Mouse (Mus musculus): ENCODE measurements at regions not wholly inside any gene's neighbourhood (a gene's known extent, or its start where the extent isn't known, plus 50 kb on each side); places are given as distances from the start of the nearest gene placed in this dataset.

DNA sequence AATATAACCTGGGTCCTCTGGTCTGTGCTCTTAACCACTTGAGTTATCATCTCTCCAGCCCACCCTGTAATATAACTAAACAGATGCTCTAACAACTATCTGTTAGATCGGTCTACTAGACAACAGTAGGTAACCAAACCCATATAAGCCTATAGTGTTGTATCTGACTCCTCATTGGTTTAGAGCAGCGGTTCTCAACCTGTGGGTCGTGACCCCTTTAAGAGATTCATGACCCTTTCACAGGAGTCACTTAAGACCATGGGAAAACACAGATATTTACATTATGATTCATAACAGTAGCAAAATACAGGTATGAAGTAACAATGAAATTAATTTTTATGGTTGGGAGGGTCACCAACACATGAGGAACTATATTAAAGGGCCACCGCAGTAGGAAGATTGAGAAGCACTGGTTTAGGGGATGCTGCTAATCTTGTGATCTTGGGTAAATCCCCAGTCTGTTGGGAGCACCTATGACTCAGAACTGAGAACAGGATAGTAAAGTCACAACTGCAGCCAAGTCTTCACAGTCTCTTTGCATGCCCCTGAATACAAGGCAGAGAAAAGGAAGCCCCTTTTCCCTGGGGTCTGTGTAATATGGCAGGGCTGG is 203.3 kb downstream of the Rybp start:
- CTCF ChIA-PET = no interaction called here

GRCm38 (mm10) chr6:100083127-100083526 is 204.2 kb downstream of the Rybp start:
- ChIA-PET POLR2A (interaction anchor here in 1 of 4 experiments (0.7 kb wide), 1 partner anchor 876 kb away, joined by 3 read pairs; no protein-coding TSS in a partner anchor), CTCF (no interaction called here)

More for the DNA sequence above, 203.3 kb downstream of the Rybp start:
- POLR2A ChIA-PET = no interaction called here

DNA sequence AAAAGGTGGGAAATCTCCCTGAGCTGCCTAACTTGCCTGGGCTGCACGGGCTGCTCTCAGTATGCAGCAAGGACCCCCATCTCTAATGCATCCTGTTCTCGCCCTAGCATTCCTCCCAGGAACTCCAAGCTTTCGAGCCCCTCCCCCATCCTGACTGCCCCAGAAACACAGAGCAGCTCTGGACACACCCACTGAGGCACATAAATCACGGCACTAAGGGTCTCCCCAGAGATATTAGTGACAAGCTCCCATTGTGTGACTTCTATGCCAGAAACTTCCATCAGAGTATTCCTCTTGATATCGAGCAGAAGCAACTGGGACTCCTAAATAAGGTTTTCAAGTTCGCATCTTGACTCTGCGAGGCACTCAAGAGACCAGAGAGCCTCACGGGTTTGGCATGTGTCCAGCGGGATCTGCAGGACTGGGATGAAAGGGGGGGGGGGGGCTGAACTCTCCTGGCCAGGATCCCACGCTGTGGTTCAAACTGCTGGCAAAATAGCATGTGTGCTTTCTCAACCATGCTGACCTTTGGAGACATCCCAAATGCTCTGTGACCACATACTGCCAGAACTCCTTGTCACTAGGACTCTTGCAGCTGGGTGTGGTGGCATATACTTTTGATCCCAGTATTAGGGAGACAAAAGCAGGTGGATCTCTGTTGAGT is 212.5 kb downstream of the Rybp start:
- POLR2A ChIA-PET = interaction anchor here in 2 of 4 experiments (0.6 to 0.7 kb wide), 2 partner anchors 427 to 525 kb away, joined by 3 read pairs; no protein-coding TSS in a partner anchor

GRCm38 (mm10) chr6:100072261-100072968 is 214.9 kb downstream of the Rybp start:
- ChIA-PET CTCF (no interaction called here), POLR2A (interaction anchor here in 1 of 4 experiments (1.0 kb wide), 1 partner anchor 14 kb away, joined by 3 read pairs; no protein-coding TSS in a partner anchor)

More for the DNA sequence above, 212.5 kb downstream of the Rybp start:
- CTCF ChIA-PET = interaction anchor here in 1 of 4 experiments (0.7 kb wide), 1 partner anchor 401 kb away, joined by 4 read pairs; no protein-coding TSS in a partner anchor

- ChIA-PET CTCF (no interaction called here), POLR2A (interaction anchor here in 1 of 4 experiments (0.5 kb wide), 1 partner anchor 281 kb away, joined by 3 read pairs; no protein-coding TSS in a partner anchor)
Observed at GRCm38 (mm10) chr6:100069151-100069550, 218.1 kb downstream of the Rybp start.

GRCm38 (mm10) chr6:100067273-100067672 is 220.0 kb downstream of the Rybp start:
- ChIA-PET CTCF (no interaction called here), POLR2A (interaction anchor here in 1 of 4 experiments (0.6 kb wide), 1 partner anchor 228 kb away, joined by 3 read pairs; no protein-coding TSS in a partner anchor)

GRCm38 (mm10) chr6:100065586-100065985 is 221.7 kb downstream of the Rybp start:
- POLR2A ChIA-PET = no interaction called here
- CTCF ChIA-PET = no interaction called here

DNA sequence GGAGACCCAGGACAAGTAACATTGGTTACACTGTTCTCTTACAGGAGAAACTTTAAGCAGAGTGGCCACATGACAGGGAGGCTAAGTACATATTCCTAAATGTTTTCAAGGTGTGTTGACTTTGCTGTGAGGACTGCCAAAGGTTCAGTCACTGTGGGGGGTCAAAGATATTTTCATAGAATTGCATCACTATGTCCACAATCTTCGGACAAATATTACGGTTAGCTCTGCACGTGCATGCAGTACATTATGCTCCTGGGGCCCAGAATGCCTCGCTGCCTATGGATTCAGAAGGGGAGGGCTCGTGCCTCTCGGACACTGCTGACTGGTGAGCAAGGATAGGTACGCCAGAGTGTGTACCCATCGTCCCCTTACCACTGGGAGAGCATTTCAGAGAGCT is 224.3 kb downstream of the Rybp start:
- ChIA-PET POLR2A (no interaction called here), CTCF (no interaction called here)

DNA sequence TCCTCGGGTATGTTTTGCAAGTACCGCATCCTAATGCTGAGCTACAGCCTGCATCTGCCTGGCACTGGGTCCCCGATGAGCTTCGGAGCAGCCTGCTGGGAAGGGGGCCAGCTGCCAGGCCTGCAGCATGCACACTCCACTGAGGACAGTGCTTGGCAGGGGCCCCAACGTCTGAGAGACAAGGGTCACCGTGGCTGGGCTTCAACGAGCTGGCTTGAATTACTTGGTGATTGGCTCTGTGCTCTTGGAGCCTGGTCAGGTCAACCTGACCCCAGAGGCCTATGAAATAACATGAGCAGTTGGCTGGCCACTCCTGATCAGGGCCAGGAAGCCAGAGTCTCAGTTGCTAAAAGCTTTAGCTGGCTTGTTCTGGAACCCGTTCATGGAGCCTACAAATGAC is 227.5 kb downstream of the Rybp start:
- POLR2A ChIA-PET = interaction anchor here in 1 of 4 experiments (1.1 kb wide), 1 partner anchor 8 kb away, joined by 3 read pairs; no protein-coding TSS in a partner anchor

DNA sequence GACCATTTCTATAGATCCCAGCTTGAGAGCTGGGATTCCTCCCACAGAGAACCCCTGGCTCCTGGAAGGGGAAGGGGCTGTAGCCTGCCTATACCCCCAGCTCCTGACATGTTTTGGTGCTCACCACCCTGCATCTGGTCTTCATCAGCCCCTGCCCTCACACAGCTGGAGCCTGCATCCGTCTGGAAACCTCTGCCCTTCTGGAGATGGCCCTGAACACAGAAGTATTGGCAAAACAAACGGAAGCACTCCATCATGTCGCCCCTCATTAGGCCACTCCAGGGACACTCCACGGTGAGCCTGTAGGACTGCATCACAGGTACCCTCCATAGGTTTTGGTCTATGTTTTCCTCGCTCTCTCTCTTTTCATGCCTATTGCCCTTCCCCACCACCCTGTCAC is 231.3 kb downstream of the Rybp start:
- ChIA-PET CTCF (interaction anchor here in 1 of 4 experiments (0.6 kb wide), 1 partner anchor 342 kb away, joined by 5 read pairs; no protein-coding TSS in a partner anchor), POLR2A (interaction anchor here in 1 of 4 experiments (0.6 kb wide), 1 partner anchor 56 kb away, joined by 4 read pairs; no protein-coding TSS in a partner anchor)

More for the DNA sequence above, 227.5 kb downstream of the Rybp start:
- CTCF ChIA-PET = no interaction called here

DNA sequence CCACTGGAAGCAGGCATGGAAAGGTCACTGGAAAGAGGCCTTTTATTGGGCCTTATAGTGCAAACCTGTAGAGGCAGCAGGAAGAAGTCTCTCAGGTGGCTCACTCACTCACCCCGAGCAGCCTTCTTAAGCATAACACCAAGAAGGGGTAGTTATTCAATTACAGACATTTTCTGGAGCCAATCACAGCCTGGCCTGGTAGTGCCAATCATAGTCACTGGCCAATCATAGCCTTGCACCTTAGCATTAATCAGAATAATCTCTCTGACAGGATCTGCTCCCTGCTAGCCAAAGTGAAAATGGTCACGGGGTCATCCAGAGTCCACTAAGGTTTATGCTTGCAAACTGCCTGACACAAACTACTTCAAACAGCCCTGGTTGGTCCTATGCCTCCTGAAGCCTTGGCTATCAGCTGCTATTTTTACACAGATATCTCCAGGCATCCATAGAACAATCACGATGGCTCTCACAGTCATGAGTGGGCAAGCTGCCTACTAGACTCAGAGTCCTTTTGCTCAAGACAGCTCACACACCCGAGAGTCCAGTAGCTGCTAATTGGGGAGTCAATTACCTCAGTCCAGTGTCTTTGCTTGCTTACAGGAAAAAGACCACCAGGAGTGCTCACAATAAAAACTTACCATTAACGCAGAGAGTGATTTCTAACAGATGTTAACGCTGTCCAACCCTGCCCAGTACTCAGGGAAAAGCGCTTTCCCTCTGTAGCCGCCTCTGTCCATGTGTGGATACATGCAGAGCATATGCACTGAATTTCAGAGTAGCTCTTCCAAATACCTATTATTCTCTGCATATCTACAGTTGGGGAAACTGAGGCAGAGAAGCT is 234.1 kb downstream of the Rybp start:
- CTCF ChIA-PET = no interaction called here
- POLR2A ChIA-PET = interaction anchor here in 1 of 4 experiments (1.1 to 1.2 kb wide), 2 partner anchors 53 to 93 kb away, joined by 3 read pairs; no protein-coding TSS in a partner anchor

DNA sequence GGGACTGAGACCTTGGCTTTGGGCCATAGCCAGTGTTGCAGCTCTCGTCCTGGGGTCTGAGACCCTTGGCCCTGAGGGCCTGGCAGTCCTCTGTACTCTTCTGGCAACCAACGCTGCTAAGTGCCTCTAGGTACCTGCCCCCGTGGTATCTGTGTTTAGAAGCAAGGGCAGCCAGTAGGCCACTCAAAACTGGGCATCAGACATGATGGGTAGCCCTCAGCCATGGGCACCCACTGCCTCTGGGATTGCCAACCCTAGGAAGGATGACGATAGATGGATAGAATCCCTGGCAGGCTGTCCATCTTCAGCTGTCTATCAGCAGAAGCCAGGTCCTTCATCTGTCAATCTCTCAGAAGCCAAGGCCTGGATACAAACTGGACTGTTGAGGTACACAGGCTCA is 234.9 kb downstream of the Rybp start:
- POLR2A ChIA-PET = interaction anchor here in 1 of 4 experiments (1.0 kb wide), 1 partner anchor 8 kb away, joined by 3 read pairs; no protein-coding TSS in a partner anchor
- CTCF ChIA-PET = no interaction called here

- POLR2A ChIA-PET = no interaction called here
- CTCF ChIA-PET = no interaction called here
Observed at GRCm38 (mm10) chr6:100049036-100049435, 238.2 kb downstream of the Rybp start.

GRCm38 (mm10) chr6:100046186-100046990 is 240.9 kb downstream of the Rybp start:
- ChIA-PET POLR2A (interaction anchor here in 2 of 4 experiments (0.6 to 1.1 kb wide), 2 partner anchors 17 to 309 kb away, joined by 3 to 11 read pairs; no protein-coding TSS in a partner anchor), CTCF (interaction anchor here in 1 of 4 experiments (0.5 kb wide), 1 partner anchor 148 kb away, joined by 4 read pairs; no protein-coding TSS in a partner anchor)

DNA sequence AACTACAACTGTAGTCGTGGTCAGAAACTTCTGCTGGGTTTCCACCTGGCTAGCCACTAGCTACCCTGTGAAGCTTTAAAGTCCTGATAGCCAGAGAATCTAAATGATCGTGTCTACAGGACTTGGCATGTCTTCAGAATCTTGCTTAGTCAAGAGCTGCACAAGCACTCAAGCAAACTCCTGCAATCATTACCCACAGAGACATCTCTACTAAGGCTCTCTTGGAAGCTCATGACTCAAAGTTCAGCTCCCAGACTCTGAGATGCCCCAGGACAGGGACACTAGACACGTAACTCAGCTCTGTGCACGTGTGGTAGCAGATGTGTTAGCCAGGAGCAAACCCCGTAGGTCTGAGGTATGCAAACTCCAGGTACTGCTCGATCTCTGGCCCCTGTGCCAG is 242.2 kb downstream of the Rybp start:
- ChIA-PET POLR2A (no interaction called here), CTCF (interaction anchor here in 1 of 4 experiments (0.6 kb wide), 1 partner anchor 423 kb away, joined by 3 read pairs; no protein-coding TSS in a partner anchor)

DNA sequence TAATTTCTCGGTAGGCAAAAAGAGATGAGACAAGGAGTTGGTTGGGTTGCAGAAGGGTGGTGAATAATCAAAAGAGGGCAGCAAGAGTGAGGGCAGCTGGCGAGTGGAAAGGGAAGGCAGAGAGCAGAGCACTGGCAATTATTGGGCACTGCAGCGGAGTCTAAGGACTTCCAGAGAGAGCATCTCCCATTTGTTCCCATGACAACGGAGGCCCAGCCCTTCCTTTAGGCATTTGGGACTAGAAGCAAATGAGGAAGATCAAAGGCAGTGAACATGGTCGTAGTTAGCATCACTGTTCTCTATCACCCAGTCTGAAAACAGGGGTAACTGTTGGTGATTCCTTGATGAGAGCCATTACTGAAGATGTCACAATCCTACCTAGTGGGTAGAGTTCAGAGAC is 246.1 kb downstream of the Rybp start:
- ChIA-PET POLR2A (interaction anchor here in 2 of 4 experiments (0.6 kb wide), 2 partner anchors 207 to 458 kb away, joined by 3 to 8 read pairs; no protein-coding TSS in a partner anchor), CTCF (no interaction called here)

DNA sequence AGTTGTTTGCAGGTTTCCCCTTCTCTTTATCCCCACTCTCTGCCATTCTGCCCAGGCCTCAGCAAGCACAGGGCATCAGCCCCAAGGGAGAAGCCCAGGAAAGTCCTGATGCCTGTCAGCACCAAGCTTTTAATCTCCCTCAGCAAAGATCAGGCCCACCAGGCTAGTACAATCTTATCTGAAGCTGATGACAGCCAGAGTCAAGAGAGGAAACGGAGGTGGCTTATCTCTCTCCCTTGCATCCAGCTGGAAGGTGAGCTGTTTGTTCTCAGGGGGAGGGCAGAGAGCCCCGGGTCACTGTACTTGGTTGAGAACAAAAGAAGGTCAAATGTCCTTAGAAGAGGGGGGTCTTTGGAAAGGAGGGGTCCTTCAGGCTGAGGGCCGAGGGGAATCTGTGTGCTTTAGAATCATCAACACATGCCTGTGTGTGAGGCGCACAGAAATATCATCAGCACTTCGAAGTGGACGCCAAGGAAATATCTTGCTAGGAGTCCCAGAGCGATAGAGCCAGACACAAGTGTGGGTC is 246.8 kb downstream of the Rybp start:
- ChIA-PET CTCF (no interaction called here), POLR2A (interaction anchor here in 2 of 4 experiments (0.5 to 0.6 kb wide), 3 partner anchors 207 to 459 kb away, joined by 3 to 8 read pairs (median 3); no protein-coding TSS in a partner anchor)

Data from embryonic stem cell, embryonic (primary cell).